Mouse (Mus musculus) spleen, adult 2 months (tissue): Measurements from ENCODE around the gene Alkbh7. TPM values are rescaled to one million over a fixed set of nuclear protein-coding genes. Genes with fewer than 3 reads are reported as not detected.

Experiments used
- DNase-seq, 2 experiments: peaks; one replicate each; pipeline versions ENCODE4 v3.0.0 to v3.0.0-alpha.2; 2012 to 2021; ENCODE audit warnings: low spot score in 2 of 2, low read depth in 1 of 2
- H3K27ac ChIP-seq: fragments of 200-500 bp; 2 replicates; pipeline ENCODE4 v1.5.1; 2012; ENCODE audit warnings: low read length, inconsistent platforms; ENCODE audit not compliant: insufficient read depth
- H3K27me3 ChIP-seq: fragments of 200-500 bp; 2 replicates; pipeline ENCODE4 v1.6.1; 2012; ENCODE audit warnings: mild to moderate bottlenecking, moderate library complexity, low read length, inconsistent platforms; ENCODE audit not compliant: control insufficient read depth, insufficient read depth
- H3K36me3 ChIP-seq: fragments of 200-500 bp; 2 replicates; pipeline ENCODE4 v1.6.1; 2012; ENCODE audit warnings: mild to moderate bottlenecking, low read length, inconsistent platforms; ENCODE audit not compliant: control insufficient read depth, insufficient read depth
- H3K4me1 ChIP-seq: fragments of 200-500 bp; 2 replicates; pipeline ENCODE4 v1.6.1; 2011; ENCODE audit warnings: inconsistent platforms; ENCODE audit not compliant: control insufficient read depth, insufficient read depth, insufficient read length
- H3K4me3 ChIP-seq: fragments of 200-500 bp; 2 replicates; pipeline ENCODE4 v1.5.1; 2011; ENCODE audit warnings: mild to moderate bottlenecking, inconsistent platforms; ENCODE audit not compliant: insufficient read depth, insufficient read length; ENCODE audit errors: extremely low read depth
- CTCF ChIP-seq: fragments of 200-500 bp; IDR thresholded peaks from 2 replicates; pipeline ENCODE4 v1.5.1; 2011; ENCODE audit warnings: mild to moderate bottlenecking, inconsistent platforms; ENCODE audit not compliant: insufficient read depth, insufficient read length, insufficient replicate concordance; ENCODE audit errors: extremely low read depth
- POLR2A ChIP-seq: fragments of 200-500 bp; IDR thresholded peaks from 2 replicates; pipeline ENCODE4 v1.6.1; 2011; ENCODE audit warnings: low read depth, low read length, inconsistent platforms
- WGBS: fragments of 180-500 bp; shearing (Covaris S2); methylation state at CpG from one replicate; pipeline ENCODE4 v1.1.7; 2018; 5-methylcytosine and 5-hydroxymethylcytosine counted together
- polyA plus RNA-seq: library from polyadenylated mRNA; depleted of rRNA; stranded (reverse); fragments of >200 nt; gene quantifications from 2 replicates; pipeline ENCODE4 v1.2.3, GENCODE M21; 2012; rRNA removed

Alkbh7 gene
- polyA plus RNA-seq, 1 experiment: 22.3 TPM

DNA sequence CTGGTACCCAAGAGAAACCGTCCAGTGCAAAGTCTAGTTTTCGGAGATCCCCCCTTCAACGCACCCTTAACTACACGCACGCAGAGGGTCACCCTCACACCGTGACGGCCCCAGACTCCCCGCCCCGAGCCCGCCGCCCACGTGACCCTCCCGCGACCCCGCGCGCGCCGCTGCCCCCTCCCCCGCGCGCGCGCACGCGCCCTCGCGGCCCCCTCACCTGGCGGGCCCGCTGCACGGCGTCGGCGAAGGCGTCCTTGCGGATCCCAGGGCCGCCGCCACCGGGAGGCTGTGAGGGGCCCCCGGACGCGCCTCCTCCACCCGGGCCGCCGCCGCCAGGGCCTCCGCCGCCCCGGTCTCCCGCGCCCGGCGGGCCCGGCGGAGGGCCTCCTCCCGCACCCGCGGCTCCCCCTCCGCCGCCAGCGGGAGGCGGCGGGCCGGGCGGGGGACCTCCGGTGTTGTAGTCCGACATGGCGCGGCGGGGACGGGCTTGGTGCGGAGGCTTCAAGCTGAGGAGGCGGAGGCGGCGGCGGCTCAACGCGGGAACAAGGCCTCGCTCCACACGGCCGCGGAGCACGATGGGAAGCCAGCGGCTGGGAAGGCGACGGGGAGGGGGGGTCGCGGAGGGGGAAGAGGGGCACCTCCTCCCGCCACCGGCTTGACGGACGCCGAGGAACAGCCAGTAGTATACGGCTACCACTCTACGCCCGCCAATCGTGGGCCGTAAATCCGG, 34.0 kb downstream of the Alkbh7 start, which contains the start of gene Khsrp:
Khsrp (minus strand) TSS at position 592 of the 730 bp plus-strand sequence.
- peaks cover 11% of the 10 kb centered on the region for H3K4me1 ChIP-seq
- DNase-seq: peak in 1 of 2 experiments; percentile 36
- H3K27ac ChIP-seq: peak within 1 kb of the TSS; percentile 86
- peak within 1 kb of the TSS; percentile 89 for H3K4me3 ChIP-seq
- peaks cover 18% of the 10 kb centered on the region for H3K36me3 ChIP-seq
- H3K27me3 ChIP-seq: no peaks in the 10 kb centered on the region
- under 1% methylated on average over 93 of the region's 99 CpGs for WGBS
- TF ChIP-seq CTCF (no peak), POLR2A (peak; percentile 31; the same call in 1 of the 2 replicates)

- whole genome bisulfite sequencing: under 1% methylated on average over 38 of the region's 38 CpGs
- H3K36me3 ChIP-seq: peaks cover 13% of the 10 kb centered on the region
- peak; percentile 100 for DNase-seq
- H3K27ac ChIP-seq: peak overlapping the region; percentile 83
- H3K4me3 ChIP-seq: peak overlapping the region; percentile 48
- TF ChIP-seq CTCF (no peak), POLR2A (peak; percentile 88)
- H3K27me3 ChIP-seq: no peaks in the 10 kb centered on the region
- H3K4me1 ChIP-seq: peaks cover 11% of the 10 kb centered on the region
These were observed 34.7 kb downstream of the Alkbh7 start for GRCm38 (mm10) chr17:57031661-57032420.

DNA sequence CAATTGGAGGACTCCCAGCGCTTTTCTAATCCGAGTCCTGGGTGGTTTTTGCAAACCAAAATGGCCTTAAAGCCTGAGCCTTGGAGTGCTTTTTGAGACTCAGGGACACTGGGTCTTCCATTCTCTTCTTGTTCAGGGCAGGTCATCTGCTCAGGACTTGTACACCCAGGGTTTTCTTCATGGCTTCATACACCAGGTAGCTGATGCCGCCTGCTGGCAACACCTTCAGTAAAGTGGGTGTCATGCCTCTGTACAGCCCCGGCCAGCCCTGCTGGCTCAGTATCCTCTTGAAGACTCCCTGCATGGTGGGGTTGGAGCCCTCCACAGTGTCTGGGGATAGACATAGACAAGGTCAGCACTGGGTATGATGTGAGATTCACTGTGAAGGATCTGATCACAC, 35.7 kb downstream of the Alkbh7 start:
- no peak overlapping the region for H3K27ac ChIP-seq
- TF ChIP-seq CTCF: no peak
- TF ChIP-seq POLR2A: no peak

DNA sequence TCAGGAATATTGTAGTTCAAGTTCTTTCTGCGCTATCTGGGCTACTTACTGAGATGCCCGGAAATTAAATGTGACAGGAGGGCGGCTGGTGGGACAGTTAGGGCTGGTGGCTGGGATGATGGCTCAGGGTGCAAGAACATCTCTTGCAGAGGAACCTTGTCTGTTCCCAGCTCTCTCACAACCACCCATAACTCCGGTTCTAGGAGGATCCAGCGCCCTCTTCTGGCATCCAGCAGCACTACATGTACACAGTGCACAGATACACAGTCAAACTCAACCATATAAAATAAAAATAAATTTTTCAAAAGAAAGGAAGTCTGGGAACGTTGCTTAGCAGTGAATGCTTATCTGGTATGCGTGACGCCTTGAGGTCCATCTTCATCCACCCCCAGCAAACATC, 41.8 kb downstream of the Alkbh7 start:
- no peak overlapping the region for H3K27ac ChIP-seq
- no peak overlapping the region for H3K4me3 ChIP-seq
- H3K27me3 ChIP-seq: no peaks in the 10 kb centered on the region; the same call in 1 of the 2 replicates
- WGBS: 56% methylated on average over 8 of the region's 8 CpGs
- DNase-seq: no peak
- H3K4me1 ChIP-seq: peaks cover 3% of the 10 kb centered on the region; the same call in 1 of the 2 replicates
- H3K36me3 ChIP-seq: no peaks in the 10 kb centered on the region
- TF ChIP-seq POLR2A: no peak
- TF ChIP-seq CTCF: no peak

More for the DNA sequence above, 35.7 kb downstream of the Alkbh7 start:
- WGBS: 89% methylated on average over 4 of the region's 4 CpGs
- H3K27me3 ChIP-seq: no peaks in the 10 kb centered on the region
- peaks cover 6% of the 10 kb centered on the region for H3K36me3 ChIP-seq
- no peak for DNase-seq
- peaks cover 11% of the 10 kb centered on the region for H3K4me1 ChIP-seq
- H3K4me3 ChIP-seq: no peak overlapping the region

DNA sequence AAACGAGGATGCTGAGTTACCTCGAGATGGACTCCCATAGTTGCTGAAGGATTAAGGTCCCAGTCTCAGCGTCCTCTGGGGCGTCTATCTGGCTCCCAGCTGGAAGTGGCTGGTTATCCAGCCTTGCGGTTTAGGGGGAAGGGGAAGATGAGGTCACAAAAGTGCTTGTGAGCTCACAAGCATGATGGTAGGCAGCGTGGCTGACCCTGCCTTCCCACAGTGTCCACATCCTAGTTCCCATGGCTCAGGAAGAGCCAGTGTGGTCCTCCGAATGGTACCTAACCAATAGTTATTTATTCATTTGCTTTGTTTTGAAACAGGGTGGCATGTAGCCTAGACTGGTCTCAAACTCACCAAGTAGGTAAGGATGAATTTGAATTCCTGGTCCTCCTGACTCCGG, 44.4 kb downstream of the Alkbh7 start, which contains the start of gene Slc25a41:
Slc25a41 (minus strand) TSS at position 101 of the 400 bp plus-strand sequence.
- 87% methylated on average over 8 of the region's 8 CpGs for WGBS
- no peaks in the 10 kb centered on the region; the same call in 1 of the 2 replicates for H3K27me3 ChIP-seq
- H3K4me3 ChIP-seq: no peak within 1 kb of the TSS
- no peaks in the 10 kb centered on the region for H3K36me3 ChIP-seq
- no peak for DNase-seq
- no peak within 1 kb of the TSS for H3K27ac ChIP-seq
- no peak for TF ChIP-seq POLR2A
- TF ChIP-seq CTCF: no peak
- H3K4me1 ChIP-seq: no peaks in the 10 kb centered on the region

DNA sequence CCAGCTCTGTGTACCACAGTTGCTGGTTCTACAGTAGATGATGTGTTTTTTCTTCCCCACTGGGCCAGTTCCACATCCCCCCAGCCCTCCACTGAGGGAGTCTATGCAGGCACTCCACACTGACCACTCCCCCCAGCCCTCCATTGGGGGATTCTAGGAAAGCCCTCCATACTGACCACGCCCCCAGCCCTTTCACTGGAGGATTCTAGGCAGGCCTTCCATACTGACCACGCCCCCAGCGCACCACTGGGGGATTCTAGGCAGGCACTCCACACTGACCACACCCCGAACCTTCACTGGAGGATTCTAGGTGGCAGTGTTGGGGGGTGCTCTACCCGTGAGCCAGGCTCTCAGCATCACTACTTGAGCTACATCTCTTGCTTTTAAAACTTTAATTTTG, 50.3 kb downstream of the Alkbh7 start:
- Histone ChIP-seq H3K4me1 (no peaks in the 10 kb centered on the region), H3K36me3 (no peaks in the 10 kb centered on the region), H3K4me3 (no peak overlapping the region), H3K27me3 (no peaks in the 10 kb centered on the region), H3K27ac (no peak overlapping the region)
- TF ChIP-seq CTCF (no peak), POLR2A (no peak)
- DNase-seq: no peak
- 87% methylated on average over 5 of the region's 5 CpGs for WGBS

- Histone ChIP-seq H3K27ac (no peak overlapping the region), H3K27me3 (no peaks in the 10 kb centered on the region), H3K4me1 (no peaks in the 10 kb centered on the region), H3K4me3 (no peak overlapping the region), H3K36me3 (no peaks in the 10 kb centered on the region)
- DNase-seq: no peak
- WGBS: 60% methylated on average over 3 of the region's 3 CpGs
- no peak for TF ChIP-seq CTCF
- TF ChIP-seq POLR2A: no peak
These were observed 51.7 kb downstream of the Alkbh7 start for GRCm38 (mm10) chr17:57048816-57049215.

Other genes starting within 250 kb of the Alkbh7 start
- 1.3 and 2.4 TPM in 2 replicates for gene Nrtn, start 239.8 kb upstream of the Alkbh7 start, polyA plus RNA-seq
- gene Dus3l, start 232.6 kb upstream of the Alkbh7 start, polyA plus RNA-seq: 98.4 and 128 TPM in 2 replicates
- gene Prr22, start 227.1 kb upstream of the Alkbh7 start, polyA plus RNA-seq: 3.3 and 4.7 TPM in 2 replicates
- gene Rfx2, start 166.3 kb upstream of the Alkbh7 start, polyA plus RNA-seq: 13.6 and 16.5 TPM in 2 replicates
- gene Acsbg2, start 122.9 kb upstream of the Alkbh7 start, polyA plus RNA-seq: not detected in 2 replicates
- 0.09 and 0.21 TPM in 2 replicates for gene 1700061G19Rik, start 121.9 kb upstream of the Alkbh7 start, polyA plus RNA-seq
- gene Mllt1, start 61.9 kb upstream of the Alkbh7 start, polyA plus RNA-seq: 36.2 and 46.1 TPM in 2 replicates
- not detected in 2 replicates for gene Acer1, start 15.2 kb upstream of the Alkbh7 start, polyA plus RNA-seq
- 66.7 and 103 TPM in 2 replicates for gene Clpp, start 7.0 kb upstream of the Alkbh7 start, polyA plus RNA-seq
- not detected in 2 replicates for gene Pspn, start 2.7 kb downstream of the Alkbh7 start, polyA plus RNA-seq
- gene Gtf2f1, start 13.9 kb downstream of the Alkbh7 start, polyA plus RNA-seq: 18.5 and 26.8 TPM in 2 replicates
- 0.07 and 0.12 TPM in 2 replicates for gene Gm17949, start 14.1 kb downstream of the Alkbh7 start, polyA plus RNA-seq
- gene Khsrp, start 34.2 kb downstream of the Alkbh7 start, polyA plus RNA-seq: 82.8 and 119 TPM in 2 replicates
- gene Slc25a41, start 44.3 kb downstream of the Alkbh7 start, polyA plus RNA-seq: not detected in 2 replicates
- gene Crb3, start 61.8 kb downstream of the Alkbh7 start, polyA plus RNA-seq: 6.3 and 6.8 TPM in 2 replicates
- 10.7 and 13.1 TPM in 2 replicates for gene Slc25a23, start 62.5 kb downstream of the Alkbh7 start, polyA plus RNA-seq
- 94.1 and 116 TPM in 2 replicates for gene Dennd1c, start 81.2 kb downstream of the Alkbh7 start, polyA plus RNA-seq
- 1.6 and 1.7 TPM in 2 replicates for gene Tubb4a, start 90.4 kb downstream of the Alkbh7 start, polyA plus RNA-seq
- gene Tnfsf9, start 108.0 kb downstream of the Alkbh7 start, polyA plus RNA-seq: 2.7 and 3.4 TPM in 2 replicates
- 0.36 and 0.55 TPM in 2 replicates for gene Cd70, start 152.4 kb downstream of the Alkbh7 start, polyA plus RNA-seq
- 6.1 and 7.9 TPM in 2 replicates for gene Tnfsf14, start 196.8 kb downstream of the Alkbh7 start, polyA plus RNA-seq
- gene C3, start 230.8 kb downstream of the Alkbh7 start, polyA plus RNA-seq: 160 and 170 TPM in 2 replicates